Mouse (Mus musculus) urinary bladder, adult 18-20 months (tissue): ENCODE measurements at regions not wholly inside any gene's neighbourhood (a gene's known extent, or its start where the extent isn't known, plus 50 kb on each side); places are given as distances from the start of the nearest gene placed in this dataset.

ENCODE experiments used
- DNase-seq, 2 experiments: peaks; one replicate each; pipeline ENCODE4 v3.0.0; 2022; ENCODE audit warnings: low spot score in 2 of 2, mixed read lengths in 2 of 2

DNA sequence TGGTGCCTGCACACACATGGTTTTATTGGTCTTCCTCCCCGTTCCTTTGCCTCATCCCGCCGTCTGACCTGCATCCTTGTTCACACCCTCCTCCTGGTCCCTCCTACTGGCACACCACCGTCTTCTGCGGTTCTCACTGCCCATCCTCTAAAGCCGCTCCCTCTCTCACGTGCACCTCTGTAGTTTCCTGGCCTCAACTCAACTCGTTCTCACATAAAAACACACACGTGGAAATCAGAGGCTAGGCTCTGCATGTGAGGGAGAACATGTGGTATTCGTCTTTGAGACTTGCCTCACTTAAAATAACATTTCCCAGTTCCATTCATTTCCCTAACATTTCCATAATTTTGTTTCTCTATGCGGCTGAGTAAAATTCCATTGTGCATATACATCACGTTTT, 69.5 kb downstream of the Aldh8a1 start:
- no peak for DNase-seq

DNA sequence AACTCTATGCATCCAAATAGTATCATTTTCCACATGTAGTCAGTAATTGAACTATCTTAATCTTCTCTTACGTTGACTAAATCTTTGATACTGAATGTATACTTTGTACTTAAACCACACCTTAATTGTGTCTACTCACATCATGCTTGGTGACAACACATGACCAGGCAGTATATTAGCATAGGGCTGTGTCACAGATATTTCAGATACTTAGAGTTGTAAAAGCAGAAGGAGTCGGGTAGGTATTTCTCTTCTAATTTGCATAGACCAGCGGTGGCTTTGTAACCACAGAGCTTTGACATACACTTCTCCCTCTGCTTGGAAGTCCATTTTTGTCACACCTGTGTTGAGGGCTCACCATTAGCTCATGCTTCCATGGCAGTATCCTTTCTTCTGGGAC, 71.0 kb downstream of the Aldh8a1 start:
- no peak for DNase-seq

DNA sequence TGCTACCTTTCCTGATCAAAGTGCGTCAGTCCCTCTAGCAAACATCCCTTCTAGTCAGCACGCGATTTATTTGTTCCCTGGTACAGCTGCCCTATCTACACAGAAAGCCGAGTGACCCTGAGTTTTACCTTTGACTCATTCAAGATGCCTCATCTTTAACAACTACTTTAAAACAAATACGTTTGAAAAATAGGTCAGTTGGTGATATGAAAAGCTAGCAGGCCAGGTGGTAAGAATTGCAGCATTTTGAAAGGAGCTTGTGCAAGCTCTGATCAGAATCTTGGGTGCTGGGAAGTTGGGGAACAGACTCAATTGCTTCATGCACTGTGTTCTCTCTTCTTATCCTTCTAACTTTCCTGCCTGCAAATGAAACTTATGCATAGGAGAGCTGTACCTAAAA, 71.9 kb downstream of the Aldh8a1 start:
- DNase-seq, result no peak

DNA sequence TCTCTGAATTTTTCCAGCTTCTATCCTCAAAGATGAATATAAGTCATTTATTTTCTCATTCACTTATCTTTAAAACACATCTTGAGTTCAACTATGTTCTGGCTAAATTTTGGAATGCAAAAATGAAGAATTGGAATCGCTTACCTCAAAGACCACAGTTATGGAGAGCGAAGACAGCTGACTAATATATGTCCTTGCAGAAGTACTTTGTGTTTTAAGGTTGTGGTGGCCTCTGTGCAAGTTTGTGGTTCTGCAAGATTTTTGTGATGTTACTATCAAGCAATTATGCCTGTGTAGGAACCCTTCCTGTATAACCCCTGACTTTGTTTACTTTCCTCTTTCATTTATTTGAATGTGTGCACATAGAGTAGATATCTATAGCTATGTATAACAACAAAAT, 75.5 kb downstream of the Aldh8a1 start:
- DNase-seq, result no peak

DNA sequence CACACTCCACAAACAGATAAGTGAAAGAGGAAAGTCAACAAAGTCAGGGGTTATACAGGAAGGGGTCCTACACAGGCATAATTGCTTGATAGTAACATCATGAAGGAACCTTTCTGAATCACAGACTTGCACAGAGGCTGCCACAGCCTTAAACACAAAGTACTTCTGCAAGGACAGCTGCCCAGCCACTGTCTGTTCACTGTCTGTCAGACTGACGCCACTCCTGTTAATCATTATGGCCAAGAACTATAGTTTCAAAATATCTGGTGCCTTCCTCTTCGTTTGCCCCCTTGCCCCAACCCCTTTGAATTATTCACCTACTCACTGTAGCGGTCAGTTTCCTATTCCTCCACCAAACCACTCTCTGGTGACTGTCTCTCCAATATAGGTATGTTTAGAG, 76.4 kb downstream of the Aldh8a1 start:
- DNase-seq, result no peak

DNA sequence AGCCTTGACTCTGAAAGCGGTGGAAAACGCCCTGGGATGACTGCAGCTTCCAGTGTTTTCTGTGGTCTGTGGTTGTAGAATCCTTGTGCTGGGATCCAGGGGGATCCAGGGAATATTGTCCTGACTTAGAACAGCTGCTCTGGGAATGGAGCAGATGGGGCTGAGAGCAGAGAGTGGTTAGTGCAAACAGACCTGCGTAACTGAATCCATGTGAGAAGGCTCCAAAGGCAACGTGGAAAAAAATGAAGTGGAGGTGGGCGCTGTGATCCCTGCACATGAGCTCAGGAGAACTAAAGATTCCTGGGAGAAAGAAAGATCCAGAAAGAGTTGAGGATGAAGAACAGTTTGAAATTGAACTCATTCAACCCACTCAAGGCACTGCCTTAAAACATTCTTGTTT, 77.1 kb downstream of the Aldh8a1 start:
- no peak for DNase-seq

DNA sequence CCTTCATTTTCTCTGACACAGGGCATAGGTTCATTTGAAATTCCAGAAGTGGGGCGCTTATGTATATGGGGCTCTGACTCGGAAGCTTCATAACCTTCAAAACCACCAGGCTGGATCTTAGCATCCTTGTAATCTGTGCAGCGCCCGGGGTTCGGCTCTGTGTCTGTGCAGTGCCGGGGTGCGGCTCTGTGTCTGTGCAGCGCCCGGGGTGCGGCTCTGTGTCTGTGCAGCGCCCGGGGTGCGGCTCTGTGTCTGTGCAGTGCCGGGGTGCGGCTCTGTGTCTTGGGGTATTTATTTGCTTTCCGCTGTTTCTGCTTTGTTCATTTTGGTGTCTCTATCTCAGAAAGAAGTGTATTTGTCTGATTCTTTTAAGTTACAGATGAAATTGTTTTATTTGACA, 77.7 kb downstream of the Aldh8a1 start:
- DNase-seq, result no peak

DNA sequence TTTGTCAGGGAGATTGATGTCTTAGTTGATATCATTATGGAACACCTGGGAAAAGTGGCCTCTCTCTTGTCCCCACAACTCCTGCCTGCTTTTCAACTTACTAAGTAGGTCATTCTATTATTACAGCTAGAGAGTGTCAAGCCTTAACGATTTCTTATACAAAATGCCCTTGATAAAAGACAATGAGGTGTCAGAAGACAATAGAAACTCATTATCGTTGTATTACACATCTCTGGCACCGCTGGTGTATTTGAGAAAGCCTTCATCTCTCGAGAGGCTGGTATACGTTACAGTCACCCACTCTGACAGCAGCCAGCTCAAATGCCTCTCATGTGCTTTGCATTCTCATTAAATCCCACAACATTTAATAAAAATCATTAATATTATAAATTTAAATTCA, 78.8 kb downstream of the Aldh8a1 start:
- no peak for DNase-seq

DNA sequence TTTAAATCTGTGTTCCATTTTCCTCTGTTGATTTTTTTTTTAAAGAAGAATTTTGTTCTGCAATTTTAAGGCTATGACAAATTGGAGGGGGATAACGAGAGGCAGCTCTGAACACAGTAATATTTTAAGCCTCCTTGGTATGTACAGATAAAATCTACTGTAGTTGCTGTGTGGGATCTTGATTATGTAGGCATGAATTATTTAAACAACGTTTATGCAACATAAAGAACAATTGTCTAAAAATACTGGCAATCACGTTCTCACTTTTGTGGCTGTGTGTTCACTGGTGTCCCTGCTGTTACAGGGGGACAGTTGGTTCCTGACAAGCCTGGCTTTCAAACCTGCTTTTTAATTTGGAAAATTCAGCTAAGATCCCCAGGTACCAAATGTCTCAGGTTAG, 79.3 kb downstream of the Aldh8a1 start:
- DNase-seq, result no peak

DNA sequence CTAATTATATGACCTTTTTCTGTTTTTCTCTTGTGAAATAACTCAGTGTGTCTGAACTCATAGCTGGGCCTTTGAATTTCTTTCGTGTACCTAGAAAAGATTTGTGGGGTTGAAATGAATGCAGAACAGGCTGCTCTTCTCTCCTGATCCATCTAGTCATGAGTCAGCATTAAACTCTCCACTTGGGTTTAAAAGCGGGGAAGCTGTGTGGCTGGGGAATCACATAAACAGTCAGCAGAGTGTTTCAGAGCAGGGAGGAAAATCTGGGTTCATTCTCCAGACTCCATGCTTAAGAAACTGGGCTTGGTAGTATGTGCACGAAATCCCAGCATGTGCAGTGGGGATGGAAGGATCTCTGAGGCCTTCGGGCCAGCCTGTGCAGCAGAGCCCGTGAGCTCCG, 79.9 kb downstream of the Aldh8a1 start:
- no peak for DNase-seq

DNA sequence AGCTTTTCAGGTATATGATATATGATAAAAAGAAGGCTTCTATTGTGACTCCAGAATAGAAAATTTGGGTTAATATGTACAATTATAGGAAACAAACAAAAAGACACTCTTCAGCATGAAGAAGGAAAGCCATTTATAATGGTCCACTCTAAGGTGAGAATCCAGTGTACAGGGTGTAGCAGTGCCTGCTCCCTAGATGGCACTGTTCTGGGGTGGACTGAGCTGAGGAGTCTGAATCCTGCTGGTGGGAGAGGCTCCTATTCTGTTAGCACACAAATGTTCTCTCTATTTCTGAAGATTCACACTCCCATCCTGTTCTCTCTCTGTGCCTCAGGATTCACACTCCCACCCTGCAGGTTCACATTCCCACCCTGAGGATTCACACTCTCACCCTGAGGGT, 81.5 kb downstream of the Aldh8a1 start:
- DNase-seq, result no peak

DNA sequence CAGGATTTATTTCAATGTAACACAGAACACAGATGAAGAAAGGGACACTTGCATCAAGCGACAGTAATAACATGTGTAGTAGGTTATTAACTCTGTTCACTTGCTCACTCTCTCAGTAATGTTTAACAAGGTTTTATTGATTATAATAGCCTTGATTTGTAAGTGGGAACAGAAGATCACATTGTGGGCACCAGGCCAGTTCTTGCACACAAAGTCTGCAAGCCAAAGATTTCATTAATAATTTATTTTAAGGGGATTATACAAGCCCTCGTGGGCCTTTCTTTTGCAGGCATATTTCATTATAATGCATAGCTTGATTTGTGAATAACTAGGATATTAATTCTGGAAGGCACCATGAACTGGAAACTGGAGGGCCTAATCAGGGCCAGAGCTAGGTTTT, 83.0 kb downstream of the Aldh8a1 start:
- DNase-seq, result no peak

DNA sequence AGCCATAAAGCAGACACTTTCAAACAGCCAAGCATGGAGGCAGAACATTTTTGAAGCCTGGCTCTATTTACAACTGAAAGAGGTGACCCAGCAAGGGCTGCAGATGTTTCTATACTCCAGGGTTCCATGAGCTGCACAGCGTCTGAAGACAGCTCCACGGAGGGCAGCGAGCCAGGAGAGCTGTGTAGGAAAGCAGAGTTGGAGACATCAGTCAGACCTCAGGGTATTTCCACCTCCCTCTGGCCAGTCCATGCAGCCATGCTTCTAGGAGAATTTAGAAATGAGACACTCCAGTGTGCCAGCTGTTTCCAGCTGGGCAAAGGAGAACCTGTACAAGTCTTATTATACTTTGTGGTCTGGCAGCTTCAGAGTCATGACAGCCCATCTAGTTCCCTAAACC, 85.8 kb downstream of the Aldh8a1 start:
- no peak for DNase-seq

DNA sequence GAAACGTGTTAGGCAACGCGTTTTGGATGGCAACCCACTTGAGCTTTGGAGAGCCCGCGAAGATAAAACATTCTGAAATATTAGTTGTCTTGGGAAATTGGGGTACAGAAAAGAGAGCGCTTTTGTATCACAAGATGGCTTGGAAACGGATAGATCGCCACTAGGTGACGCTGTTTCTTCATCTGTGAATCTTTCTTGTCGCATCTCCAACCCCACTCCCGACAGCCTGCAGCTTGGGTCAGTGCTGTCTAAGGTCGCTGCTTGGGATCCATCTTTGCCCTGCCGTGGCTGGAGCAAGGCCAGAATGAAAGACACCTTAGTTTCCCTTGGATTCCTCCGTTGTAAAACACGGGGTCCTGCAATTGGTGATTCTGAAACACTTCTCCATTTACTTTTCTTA, 88.3 kb downstream of the Aldh8a1 start:
- DNase-seq, result peak; percentile 58 to 70

DNA sequence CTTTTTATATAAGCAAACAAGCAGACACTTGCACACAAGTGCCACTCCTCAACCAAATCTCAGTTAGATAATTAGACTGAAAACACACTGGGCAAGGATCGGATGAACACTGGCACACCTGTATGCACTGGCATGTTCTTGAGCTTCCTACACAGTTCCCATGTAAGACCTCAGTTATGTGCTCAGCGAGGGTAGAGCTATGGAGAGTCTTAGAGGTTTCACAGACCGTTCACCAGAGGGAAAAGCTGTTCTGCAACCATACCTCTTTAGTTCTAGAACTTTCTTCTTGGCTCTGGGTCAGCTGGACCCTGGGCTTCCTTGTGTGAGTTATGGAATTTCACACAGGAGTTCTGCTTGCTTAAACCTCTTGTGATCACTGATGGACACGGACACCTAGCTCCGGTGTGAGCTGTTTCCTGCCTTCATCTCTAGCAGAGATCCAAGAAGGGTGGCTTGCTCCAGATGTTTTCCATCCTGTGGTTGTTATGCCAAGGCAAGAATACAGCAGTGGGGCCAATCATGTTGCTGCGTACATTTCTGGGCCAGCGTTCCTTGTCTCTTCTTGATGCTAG, 88.8 kb downstream of the Aldh8a1 start:
- no peak for DNase-seq

DNA sequence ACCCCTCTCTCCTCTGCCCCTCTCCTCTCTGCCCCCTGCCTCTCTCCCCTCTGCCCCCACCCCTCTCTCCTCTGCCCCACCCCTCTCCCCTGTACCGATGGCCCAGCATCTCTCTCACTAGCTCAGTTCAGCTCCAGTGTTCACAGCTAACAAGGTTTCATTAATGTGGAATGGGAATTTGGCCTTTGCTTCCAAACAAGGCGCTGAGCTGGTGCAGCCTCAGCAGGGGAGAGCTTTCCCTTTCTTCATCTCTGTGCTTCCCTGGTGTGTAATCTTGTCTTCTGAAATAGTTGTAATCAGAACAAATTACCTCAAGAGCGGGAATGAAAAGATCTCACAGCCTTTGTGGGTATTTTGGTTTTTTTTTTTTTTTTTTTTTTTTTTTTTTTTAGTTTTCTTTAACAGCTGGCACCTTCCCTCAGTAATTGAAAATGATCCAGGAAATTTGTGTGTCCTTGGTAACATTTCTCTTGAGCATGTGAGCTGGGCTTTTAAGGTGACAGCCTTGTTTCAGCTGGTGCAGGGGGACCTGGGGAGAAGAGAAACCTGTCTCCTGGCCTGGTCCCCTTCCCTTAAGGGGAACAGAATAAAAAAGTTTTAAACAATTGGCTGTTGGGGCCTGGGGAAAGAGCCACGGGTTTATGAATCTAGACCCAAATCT, 90.5 kb downstream of the Aldh8a1 start:
- DNase-seq, result no peak

DNA sequence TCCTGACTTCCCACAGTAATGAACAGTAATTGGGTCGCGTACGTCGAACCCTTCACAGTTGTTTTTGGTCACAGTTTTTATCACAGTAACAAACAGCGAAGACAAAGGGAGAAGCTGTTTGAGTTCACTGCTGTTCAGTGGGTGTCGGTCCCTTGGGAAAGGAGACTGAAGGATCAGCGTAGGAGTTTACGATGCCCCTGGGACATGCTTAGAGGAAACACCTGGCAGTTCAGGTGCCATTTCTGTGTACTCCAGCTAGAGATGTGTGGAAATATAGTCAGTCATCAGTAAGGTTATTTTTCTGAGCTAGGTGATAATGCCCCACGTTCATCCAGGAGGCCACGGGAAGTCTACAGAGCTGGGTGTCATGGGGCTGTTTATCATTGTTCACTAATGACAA, 91.3 kb downstream of the Aldh8a1 start:
- DNase-seq, result no peak

DNA sequence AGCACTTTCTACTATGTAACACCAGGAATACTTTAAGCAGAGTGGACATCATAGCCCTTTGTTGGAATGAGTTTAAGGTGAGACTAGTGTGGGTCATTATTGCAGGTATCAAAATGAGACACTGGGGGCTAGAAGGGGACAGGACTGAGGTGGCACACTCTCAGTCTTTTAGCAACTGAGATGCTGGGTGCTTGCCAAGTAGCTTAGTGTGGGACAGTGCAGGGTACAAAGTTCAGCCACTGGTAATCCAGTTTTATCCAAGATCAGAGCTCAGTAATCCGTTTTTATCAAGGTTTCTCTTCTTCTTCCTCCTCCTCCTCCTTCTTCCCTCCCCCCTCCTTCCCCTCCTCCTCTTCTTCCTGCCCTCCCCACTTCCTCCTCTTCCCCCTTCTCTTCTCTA, 92.9 kb downstream of the Aldh8a1 start:
- no peak for DNase-seq

DNA sequence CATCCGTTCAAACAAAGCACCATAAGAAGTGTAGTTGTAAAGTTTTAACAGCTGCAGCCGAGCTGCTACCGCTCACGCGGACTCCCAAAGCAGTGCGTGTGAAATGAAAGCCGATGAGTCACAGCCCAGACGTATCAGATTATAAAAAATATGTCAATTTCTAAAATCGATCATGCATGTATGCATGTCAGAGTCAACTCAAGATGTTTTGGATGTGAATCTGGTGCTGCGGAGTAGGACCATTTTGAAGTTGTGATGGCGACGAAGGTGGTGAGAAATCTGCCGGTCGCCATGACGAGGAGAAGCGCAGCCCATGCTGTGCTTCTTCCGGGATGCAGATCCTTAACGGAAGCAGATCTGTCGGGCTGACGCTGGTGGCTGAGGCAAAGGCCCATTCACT, 93.5 kb downstream of the Aldh8a1 start:
- DNase-seq, result no peak

DNA sequence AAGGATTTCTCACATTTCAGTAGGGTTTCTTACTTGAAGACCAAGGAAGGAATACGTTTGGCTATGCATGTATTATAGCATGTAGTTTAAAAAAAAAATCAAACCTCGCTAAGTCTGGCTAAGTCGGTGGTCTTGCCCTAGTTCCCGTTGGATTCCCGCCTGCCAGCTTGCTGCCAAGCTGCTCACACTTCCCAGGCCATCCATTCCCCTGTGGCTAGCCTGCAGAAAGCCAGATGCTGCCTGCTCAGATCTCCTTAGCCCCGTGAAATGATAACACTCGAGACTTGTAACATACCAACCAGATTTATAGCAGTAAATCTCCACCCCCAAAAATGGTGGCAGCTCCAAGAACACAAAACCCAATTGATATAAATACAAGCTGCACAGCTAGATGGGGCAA, 97.2 kb downstream of the Aldh8a1 start:
- DNase-seq, result no peak

DNA sequence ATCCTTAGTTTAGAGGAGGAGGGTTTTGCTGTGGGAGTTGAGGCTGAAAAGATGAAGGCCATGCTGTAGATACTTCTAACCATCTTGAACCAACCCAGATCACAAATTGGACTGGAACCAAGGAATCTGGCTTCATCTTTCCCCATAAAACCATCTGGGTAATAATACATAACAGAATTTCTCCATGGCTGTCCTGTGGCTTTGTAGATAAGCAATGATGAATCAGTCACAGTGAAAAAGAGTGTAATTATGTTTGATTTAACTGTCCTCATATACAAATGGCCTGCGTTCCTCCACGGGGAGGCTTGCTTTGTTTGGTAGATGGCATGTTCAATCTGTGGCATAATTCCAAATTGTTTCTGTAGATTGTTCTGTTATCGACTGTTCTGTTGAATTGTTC, 100.9 kb downstream of the Aldh8a1 start:
- DNase-seq, result no peak

DNA sequence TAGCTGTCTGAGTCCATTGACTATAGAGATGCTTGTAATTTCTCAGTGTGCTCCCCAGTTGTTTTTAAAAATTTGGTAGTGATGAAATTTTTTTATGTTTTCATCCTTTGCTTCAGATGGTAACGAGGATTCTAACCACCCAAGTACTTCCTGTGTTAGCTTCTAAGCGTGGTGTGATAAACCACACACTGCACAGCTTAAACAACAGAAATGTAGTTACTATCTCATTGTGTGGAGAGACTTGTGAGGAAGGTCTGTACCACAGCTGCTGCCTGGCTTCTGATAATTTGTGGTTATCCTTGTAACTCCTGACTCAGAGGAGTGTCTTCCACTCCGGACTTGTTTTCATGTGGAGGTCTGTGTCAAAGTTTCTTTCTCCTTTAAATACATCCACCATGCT, 102.3 kb downstream of the Aldh8a1 start:
- no peak for DNase-seq

DNA sequence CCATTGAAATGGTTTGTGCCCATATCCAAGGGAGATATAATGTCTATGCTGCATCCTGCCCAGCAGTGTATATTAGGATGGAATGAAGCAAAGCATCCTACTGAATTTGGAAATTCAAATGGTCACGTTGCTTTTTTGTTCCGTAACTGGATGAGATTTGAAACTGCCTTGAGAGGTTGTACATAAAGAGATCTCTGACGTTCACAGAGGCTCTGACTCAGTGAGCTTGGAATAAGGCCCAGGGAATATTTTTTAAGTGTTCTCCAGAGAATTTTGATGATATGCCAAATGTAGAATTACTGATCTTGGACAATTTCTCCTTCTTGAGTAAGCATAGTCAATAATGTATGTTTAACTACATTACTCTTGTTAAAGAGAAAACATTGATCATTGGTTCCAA, 104.2 kb downstream of the Aldh8a1 start:
- DNase-seq, result no peak

DNA sequence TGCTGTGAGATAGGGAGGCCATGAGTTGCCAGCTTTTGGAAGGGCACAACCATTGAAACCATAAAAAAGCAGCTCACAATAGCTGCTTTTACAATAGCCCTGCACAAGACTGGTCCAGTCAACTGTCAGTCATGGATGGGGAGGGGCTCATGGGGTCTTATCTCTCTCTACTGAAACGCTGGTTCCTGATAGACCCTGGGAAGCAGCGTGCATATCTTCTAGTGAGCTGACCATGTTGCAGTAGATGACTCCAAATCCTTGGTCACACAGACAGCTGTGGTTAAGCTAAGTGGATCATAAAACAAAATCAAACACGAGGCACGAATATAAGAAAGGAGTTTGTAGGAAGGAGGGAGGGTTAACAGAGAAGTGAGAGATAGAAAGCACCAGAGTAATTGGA, 105.0 kb downstream of the Aldh8a1 start:
- no peak for DNase-seq
